Mouse (Mus musculus): ENCODE results near the gene Maats1. TPM values are rescaled to one million over a fixed set of nuclear protein-coding genes. Genes with fewer than 3 reads are reported as not detected.

The Maats1 gene
- polyA plus RNA-seq (2016; fragmentation: Nextera tagmentation; extraction: Ambion mirVana) = 0.10 TPM in 1 of 2 replicates, not detected in the other

- WGBS = 10% methylated on average over 30 of the region's 30 CpGs
- peak within 1 kb of the TSS; percentile 65 for H3K27ac ChIP-seq
Observed at GRCm38 (mm10) chr16:38341396-38342324, at the start of gene Maats1. Maats1 (minus strand) TSS chr16:38342143.

DNA sequence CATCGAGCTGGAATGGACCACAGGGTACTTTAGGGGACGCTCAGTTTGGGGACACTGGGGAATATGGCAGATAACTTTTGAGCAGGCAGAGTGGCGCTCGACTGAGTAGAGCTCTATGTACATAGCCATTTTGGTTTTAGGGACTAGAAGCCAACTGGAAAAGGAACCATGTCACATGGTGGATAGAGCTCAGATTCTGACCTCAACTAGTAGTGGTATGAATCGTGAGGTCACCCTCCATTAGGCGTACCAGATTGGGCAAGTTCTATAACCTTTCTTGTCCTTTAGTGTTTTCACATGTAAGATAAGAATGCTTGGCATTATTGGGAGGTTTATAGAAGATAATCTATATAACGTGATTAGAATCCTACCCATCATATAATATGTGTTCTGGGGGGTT lies 48.4 kb upstream of the Maats1 start:
- H3K4me3 ChIP-seq = no peak overlapping the region
- DNase-seq (ENCODE audit: low spot score) = no peak
- no peak overlapping the region for H3K27ac ChIP-seq
- no peaks in the 10 kb centered on the region for H3K9me3 ChIP-seq (replicated peaks)
- no peaks in the 10 kb centered on the region for H3K36me3 ChIP-seq
- H3K27me3 ChIP-seq (ENCODE audit: low read depth, poor library complexity, severe bottlenecking) = no peaks in the 10 kb centered on the region
- 91% methylated on average over 7 of the region's 7 CpGs for WGBS
- H3K4me1 ChIP-seq = no peaks in the 10 kb centered on the region

More at GRCm38 (mm10) chr16:38341396-38342324, at the start of gene Maats1:
- H3K4me3 ChIP-seq = peak within 1 kb of the TSS; percentile 50
- peak; percentile 88 for DNase-seq (ENCODE audit: low spot score)
- H3K4me1 ChIP-seq = peaks cover 12% of the 10 kb centered on the region
- no peaks in the 10 kb centered on the region for H3K9me3 ChIP-seq (replicated peaks)
- H3K27me3 ChIP-seq (ENCODE audit: low read depth, poor library complexity, severe bottlenecking) = no peaks in the 10 kb centered on the region
- H3K36me3 ChIP-seq = no peaks in the 10 kb centered on the region

DNA sequence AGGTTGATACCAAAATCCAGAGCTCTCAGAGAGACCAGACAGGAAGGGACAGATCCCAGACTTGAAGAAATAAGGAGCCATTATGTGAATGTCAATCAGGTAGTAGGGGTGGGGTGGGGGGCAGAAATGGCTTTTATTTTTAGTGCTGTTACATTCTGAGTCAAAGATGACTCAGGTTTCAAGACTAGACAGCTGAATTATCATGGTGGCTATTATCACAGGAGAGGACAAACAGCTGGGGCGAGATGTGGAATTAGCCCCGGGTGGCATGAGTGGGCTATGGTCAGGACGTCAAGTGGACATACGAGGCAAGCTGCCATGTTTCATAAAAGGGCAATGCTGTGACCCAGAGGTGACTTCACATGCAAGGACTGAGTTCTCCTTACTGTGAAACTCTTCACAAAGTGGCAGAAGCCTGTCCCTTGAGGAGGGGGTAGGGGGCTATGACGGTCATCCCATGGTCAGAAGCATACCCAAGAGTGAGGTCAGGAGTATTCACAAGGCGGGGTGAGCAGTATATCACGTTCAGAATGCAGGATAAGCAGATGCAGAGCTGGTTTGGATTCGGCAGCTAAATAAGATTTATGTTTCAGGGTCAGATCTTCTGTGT lies 47.4 kb upstream of the Maats1 start:
- Histone ChIP-seq H3K4me1 (no peaks in the 10 kb centered on the region), H3K27ac (no peak overlapping the region), H3K9me3 (replicated peaks) (no peaks in the 10 kb centered on the region), H3K27me3 (ENCODE audit: low read depth, poor library complexity, severe bottlenecking) (no peaks in the 10 kb centered on the region), H3K36me3 (no peaks in the 10 kb centered on the region), H3K4me3 (no peak overlapping the region)
- DNase-seq (ENCODE audit: low spot score) = no peak
- 78% methylated on average over 8 of the region's 8 CpGs for WGBS

- Histone ChIP-seq H3K27ac (no peak overlapping the region), H3K9me3 (replicated peaks) (no peaks in the 10 kb centered on the region), H3K36me3 (no peaks in the 10 kb centered on the region), H3K27me3 (ENCODE audit: low read depth, poor library complexity, severe bottlenecking) (no peaks in the 10 kb centered on the region), H3K4me1 (no peaks in the 10 kb centered on the region), H3K4me3 (no peak overlapping the region)
- 77% methylated on average over 6 of the region's 6 CpGs for WGBS
- no peak for DNase-seq (ENCODE audit: low spot score)
Observed at GRCm38 (mm10) chr16:38388757-38389156, 46.8 kb upstream of the Maats1 start.

DNA sequence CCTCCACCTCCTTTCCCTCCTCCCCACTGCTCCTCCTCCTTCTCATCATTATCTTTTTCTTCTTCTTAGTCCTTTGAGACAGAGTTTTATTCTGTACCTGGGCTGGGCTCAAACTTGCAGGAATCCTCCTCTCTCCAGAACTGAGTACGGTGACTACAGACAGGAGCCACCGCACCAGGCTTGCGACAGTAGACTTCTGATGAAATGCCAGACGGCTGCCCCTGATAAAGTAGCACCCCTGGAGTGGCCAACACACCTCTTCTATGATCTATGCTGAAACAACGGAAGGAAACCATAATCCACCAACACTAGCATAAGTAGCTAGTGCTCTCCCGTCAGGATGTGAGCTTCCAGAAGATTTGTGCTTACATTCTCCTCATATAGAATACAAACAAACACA lies 45.4 kb upstream of the Maats1 start:
- no peaks in the 10 kb centered on the region for H3K4me1 ChIP-seq
- H3K27me3 ChIP-seq (ENCODE audit: low read depth, poor library complexity, severe bottlenecking) = no peaks in the 10 kb centered on the region
- H3K9me3 ChIP-seq (replicated peaks) = no peaks in the 10 kb centered on the region
- WGBS = 92% methylated on average over 6 of the region's 6 CpGs
- H3K27ac ChIP-seq = no peak overlapping the region
- H3K36me3 ChIP-seq = no peaks in the 10 kb centered on the region
- DNase-seq (ENCODE audit: low spot score) = no peak
- H3K4me3 ChIP-seq = no peak overlapping the region

DNA sequence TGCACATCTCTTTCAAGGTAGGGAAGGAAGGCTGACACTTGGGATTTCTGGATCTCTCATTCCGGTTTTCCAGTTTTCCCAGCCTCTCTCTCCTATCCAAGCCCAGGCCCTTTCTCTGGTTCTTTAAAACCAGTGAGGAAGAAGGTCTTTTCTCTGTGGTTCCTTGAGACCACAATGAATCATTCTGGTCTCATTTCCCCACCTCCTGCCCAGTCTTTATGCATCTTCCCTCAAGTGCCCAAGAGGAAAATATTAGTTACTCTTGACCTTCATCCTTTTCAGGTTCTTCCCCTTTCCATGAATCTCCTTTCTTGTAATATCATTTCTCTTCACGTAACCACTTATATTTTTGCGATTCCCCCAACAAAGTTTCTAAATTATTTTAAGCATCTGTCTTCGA lies 43.8 kb upstream of the Maats1 start:
- no peaks in the 10 kb centered on the region for H3K36me3 ChIP-seq
- no peaks in the 10 kb centered on the region for H3K9me3 ChIP-seq (replicated peaks)
- 94% methylated on average over 4 of the region's 4 CpGs for WGBS
- no peak for DNase-seq (ENCODE audit: low spot score)
- no peak overlapping the region for H3K4me3 ChIP-seq
- H3K4me1 ChIP-seq = no peaks in the 10 kb centered on the region
- H3K27ac ChIP-seq = no peak overlapping the region
- H3K27me3 ChIP-seq (ENCODE audit: low read depth, poor library complexity, severe bottlenecking) = no peaks in the 10 kb centered on the region

DNA sequence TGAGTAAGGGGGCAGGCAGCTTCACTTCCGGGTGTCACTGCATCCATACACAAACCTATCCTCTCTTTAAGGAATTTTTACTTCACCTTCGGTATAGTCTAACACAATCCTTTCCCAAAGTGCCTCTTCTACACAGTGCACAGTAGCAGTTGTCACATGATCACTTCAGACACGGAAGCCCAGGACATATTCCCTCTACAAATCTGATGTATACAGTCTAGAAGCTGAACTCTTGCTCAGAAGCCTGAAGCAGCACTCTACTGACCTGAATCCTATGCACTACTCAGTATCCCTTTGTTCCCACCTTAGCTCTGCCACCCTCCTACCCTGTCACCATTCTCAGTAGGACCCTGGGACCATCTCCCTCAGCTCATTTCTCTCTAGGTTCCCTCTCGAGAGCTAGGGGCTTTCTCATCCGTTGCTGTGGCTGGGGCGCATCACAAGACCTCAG lies 43.3 kb upstream of the Maats1 start:
- H3K9me3 ChIP-seq (replicated peaks) = no peaks in the 10 kb centered on the region
- no peaks in the 10 kb centered on the region for H3K27me3 ChIP-seq (ENCODE audit: low read depth, poor library complexity, severe bottlenecking)
- no peak overlapping the region for H3K27ac ChIP-seq
- no peak overlapping the region for H3K4me3 ChIP-seq
- 92% methylated on average over 6 of the region's 6 CpGs for WGBS
- H3K4me1 ChIP-seq = no peaks in the 10 kb centered on the region
- DNase-seq (ENCODE audit: low spot score) = no peak
- no peaks in the 10 kb centered on the region for H3K36me3 ChIP-seq

DNA sequence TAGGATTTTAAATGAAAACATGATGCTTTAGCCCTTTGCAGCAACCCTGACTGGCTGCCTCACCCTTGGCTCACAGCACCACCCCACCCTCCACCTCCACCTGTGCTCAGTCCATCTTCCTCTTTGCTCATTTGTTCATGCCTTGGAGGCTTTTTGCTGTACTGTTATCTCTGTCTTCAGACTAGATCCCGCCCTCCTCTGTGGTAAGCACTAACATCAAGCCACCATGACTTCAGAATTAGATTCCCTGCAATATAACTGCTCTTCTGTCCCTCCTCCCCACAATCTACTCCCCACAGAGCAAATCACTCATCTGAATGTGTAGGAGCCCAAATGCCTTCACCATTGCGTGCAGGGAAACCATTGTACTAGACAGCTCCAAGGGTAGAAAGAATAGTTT lies 41.7 kb upstream of the Maats1 start:
- Histone ChIP-seq H3K4me3 (no peak overlapping the region), H3K27ac (no peak overlapping the region), H3K36me3 (no peaks in the 10 kb centered on the region), H3K27me3 (ENCODE audit: low read depth, poor library complexity, severe bottlenecking) (no peaks in the 10 kb centered on the region), H3K4me1 (peaks cover 6% of the 10 kb centered on the region), H3K9me3 (replicated peaks) (no peaks in the 10 kb centered on the region)
- 87% methylated on average over 2 of the region's 2 CpGs for WGBS
- no peak for DNase-seq (ENCODE audit: low spot score)

DNA sequence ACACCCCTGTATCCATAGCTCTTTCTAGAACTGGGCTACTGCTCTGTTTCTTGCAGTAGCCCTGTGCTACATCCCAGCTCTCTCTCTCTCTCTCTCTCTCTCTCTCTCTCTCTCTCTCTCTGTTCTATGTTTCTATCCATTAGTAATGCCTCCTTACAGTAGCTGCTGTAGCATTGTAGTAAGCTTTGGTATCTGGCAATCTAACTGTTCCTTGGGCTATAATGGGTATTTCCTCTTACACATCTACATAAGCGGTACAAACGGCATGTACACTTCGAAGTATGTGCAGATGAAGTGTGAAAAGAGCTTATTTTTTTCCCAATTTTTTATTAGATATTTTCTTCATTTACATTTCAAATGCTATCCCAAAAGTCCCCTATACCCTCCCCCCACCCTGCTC lies 38.0 kb upstream of the Maats1 start:
- Histone ChIP-seq H3K27ac (no peak overlapping the region), H3K27me3 (ENCODE audit: low read depth, poor library complexity, severe bottlenecking) (no peaks in the 10 kb centered on the region), H3K9me3 (replicated peaks) (no peaks in the 10 kb centered on the region), H3K4me1 (peaks cover 21% of the 10 kb centered on the region), H3K4me3 (no peak overlapping the region), H3K36me3 (no peaks in the 10 kb centered on the region)
- whole genome bisulfite sequencing = 92% methylated on average over 3 of the region's 3 CpGs
- no peak for DNase-seq (ENCODE audit: low spot score)

DNA sequence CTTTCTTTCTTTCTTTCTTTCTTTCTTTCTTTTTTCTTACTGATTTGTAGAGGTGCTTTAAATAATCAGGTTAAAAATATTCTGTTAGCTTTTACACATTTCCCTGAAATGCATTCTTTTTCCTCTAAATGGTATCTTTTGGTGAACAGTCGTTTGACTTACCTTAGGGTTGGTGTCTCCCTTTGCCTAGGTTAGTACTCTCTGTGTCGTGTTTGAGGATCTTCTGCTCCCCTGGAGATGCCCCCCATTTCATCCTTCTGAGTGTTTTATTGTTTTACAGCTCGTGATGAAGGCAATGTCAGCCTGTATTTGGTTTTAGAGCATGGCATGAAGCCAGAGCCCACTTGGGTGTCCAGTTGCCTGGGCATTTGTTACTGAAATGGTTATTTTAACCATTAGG lies 37.5 kb upstream of the Maats1 start:
- Histone ChIP-seq H3K27me3 (ENCODE audit: low read depth, poor library complexity, severe bottlenecking) (no peaks in the 10 kb centered on the region), H3K36me3 (no peaks in the 10 kb centered on the region), H3K9me3 (replicated peaks) (no peaks in the 10 kb centered on the region), H3K4me3 (no peak overlapping the region), H3K4me1 (peaks cover 21% of the 10 kb centered on the region), H3K27ac (no peak overlapping the region)
- WGBS = 40% methylated on average over 3 of the region's 3 CpGs
- no peak for DNase-seq (ENCODE audit: low spot score)

DNA sequence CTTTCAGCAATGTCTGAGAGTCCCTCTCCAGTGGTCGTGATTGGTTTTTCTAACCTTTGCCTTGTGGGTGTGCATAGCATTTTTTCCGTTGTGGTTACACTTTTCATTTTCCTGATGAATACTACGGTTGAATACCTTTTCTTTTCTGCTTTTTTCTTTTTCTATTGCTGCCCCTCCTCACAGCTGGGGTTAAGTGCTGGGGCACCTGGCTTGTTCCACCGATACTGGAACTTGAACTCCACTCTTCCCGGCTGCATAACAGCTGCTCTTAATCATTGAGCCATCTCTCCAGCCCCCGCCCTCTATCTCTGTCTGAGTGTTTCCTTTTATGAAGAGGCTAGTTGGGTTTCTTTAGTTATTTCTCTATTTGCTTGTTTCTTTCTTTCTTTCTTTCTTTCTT lies 37.1 kb upstream of the Maats1 start:
- H3K36me3 ChIP-seq = no peaks in the 10 kb centered on the region
- no peaks in the 10 kb centered on the region for H3K9me3 ChIP-seq (replicated peaks)
- WGBS = 42% methylated on average over 6 of the region's 6 CpGs
- H3K4me3 ChIP-seq = no peak overlapping the region
- no peaks in the 10 kb centered on the region for H3K27me3 ChIP-seq (ENCODE audit: low read depth, poor library complexity, severe bottlenecking)
- H3K27ac ChIP-seq = no peak overlapping the region
- no peak for DNase-seq (ENCODE audit: low spot score)
- H3K4me1 ChIP-seq = peaks cover 21% of the 10 kb centered on the region

DNA sequence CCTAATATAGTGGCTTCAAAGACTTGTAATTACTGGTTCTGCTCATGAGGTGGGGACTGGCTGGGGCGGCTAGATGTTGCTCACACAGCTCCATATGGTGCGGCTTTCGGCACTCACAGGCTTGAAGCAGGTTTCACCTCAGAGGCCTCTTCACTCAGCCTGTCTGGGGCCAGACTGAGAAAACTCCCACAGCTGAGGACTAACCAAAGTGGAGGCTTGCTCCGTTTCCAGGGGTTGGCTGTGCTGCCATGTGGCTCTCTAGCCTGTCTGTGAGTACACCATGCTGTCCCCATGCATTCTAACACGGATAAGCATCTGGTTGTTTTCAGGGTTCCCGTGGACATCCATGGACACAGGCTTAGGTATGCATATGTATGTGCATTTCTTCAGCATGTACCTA lies 36.6 kb upstream of the Maats1 start:
- H3K4me1 ChIP-seq = peaks cover 21% of the 10 kb centered on the region
- no peak overlapping the region for H3K4me3 ChIP-seq
- no peak for DNase-seq (ENCODE audit: low spot score)
- WGBS = 62% methylated on average over 6 of the region's 6 CpGs
- 0 out of 2 replicates have a peak overlapping the region, but pooled peaks have one; percentile 30 for H3K27ac ChIP-seq
- no peaks in the 10 kb centered on the region for H3K9me3 ChIP-seq (replicated peaks)
- H3K36me3 ChIP-seq = no peaks in the 10 kb centered on the region
- H3K27me3 ChIP-seq (ENCODE audit: low read depth, poor library complexity, severe bottlenecking) = no peaks in the 10 kb centered on the region

- peaks cover 21% of the 10 kb centered on the region for H3K4me1 ChIP-seq
- H3K9me3 ChIP-seq (replicated peaks) = no peaks in the 10 kb centered on the region
- 78% methylated on average over 6 of the region's 6 CpGs for WGBS
- no peaks in the 10 kb centered on the region for H3K27me3 ChIP-seq (ENCODE audit: low read depth, poor library complexity, severe bottlenecking)
- DNase-seq (ENCODE audit: low spot score) = no peak
- no peaks in the 10 kb centered on the region for H3K36me3 ChIP-seq
- H3K4me3 ChIP-seq = no peak overlapping the region
- no peak overlapping the region for H3K27ac ChIP-seq
Observed at GRCm38 (mm10) chr16:38377546-38377945, 35.6 kb upstream of the Maats1 start.
